Mouse (Mus musculus) stomach, postnatal 0 days (tissue): ENCODE data around the gene Sema4b. TPM values are rescaled to one million over a fixed set of nuclear protein-coding genes. Genes with fewer than 3 reads are reported as not detected.
A peak's percentile ranks its signal among the peaks of the same experiment; 100 is the strongest.

Source experiments
- ATAC-seq: fragments of 200-750 bp; cut with Nextera tagmentation; 2 replicates; pipeline ENCODE4 v1.8.0; 2017; ENCODE audit not compliant: low FRiP score, low TSS enrichment
- DNase-seq: peaks from one replicate; pipeline ENCODE4 v3.0.0-alpha.2; 2016; ENCODE audit warnings: low spot score
- H3K27ac ChIP-seq: fragments of 300-500 bp; sonication (generic); replicated peaks from 2 replicates; pipeline ENCODE4 v1.5.1; 2014; ENCODE audit warnings: mild to moderate bottlenecking, control low read depth
- H3K27me3 ChIP-seq: fragments of 300-500 bp; sonication (generic); 2 replicates; pipeline ENCODE4 v1.6.1; 2014; ENCODE audit warnings: low read length; ENCODE audit not compliant: control insufficient read depth, insufficient read depth
- H3K36me3 ChIP-seq: fragments of 300-500 bp; sonication (generic); 2 replicates; pipeline ENCODE4 v1.6.1; 2014; ENCODE audit warnings: low read length, mixed read lengths; ENCODE audit not compliant: control insufficient read depth, insufficient read depth
- H3K4me1 ChIP-seq: fragments of 300-500 bp; sonication (generic); replicated peaks from 2 replicates; pipeline ENCODE4 v1.6.1; 2014; ENCODE audit warnings: antibody characterized with exemption; ENCODE audit not compliant: control insufficient read depth, insufficient read depth
- H3K4me2 ChIP-seq: fragments of 300-500 bp; sonication (generic); replicated peaks from 2 replicates; pipeline ENCODE4 v1.6.1; 2014; ENCODE audit warnings: low read depth, mild to moderate bottlenecking, control low read depth, moderate library complexity
- H3K4me3 ChIP-seq: fragments of 300-500 bp; sonication (generic); 2 replicates; pipeline ENCODE4 v1.5.1; 2014; ENCODE audit warnings: low read depth, low read length, control low read depth
- H3K9ac ChIP-seq: fragments of 300-500 bp; sonication (generic); 2 replicates; pipeline ENCODE4 v1.6.1; 2014; ENCODE audit warnings: mild to moderate bottlenecking, low read length, control low read depth, mixed read lengths
- H3K9me3 ChIP-seq: fragments of 300-500 bp; sonication (generic); 2 replicates; pipeline ENCODE4 v1.6.1; 2016; ENCODE audit warnings: low read length; ENCODE audit not compliant: control insufficient read depth
- CTCF ChIP-seq: IDR thresholded peaks from 2 replicates; pipeline ENCODE4 v1.5.1; 2016; ENCODE audit warnings: antibody characterized with exemption, low read depth, mild to moderate bottlenecking, moderate library complexity
- EP300 ChIP-seq: optimal IDR thresholded peaks from 2 replicates; pipeline ENCODE3; 2016; ENCODE audit warnings: antibody characterized with exemption
- WGBS: fragments of 180-500 bp; shearing (Covaris S2); extraction: QIAGEN DNeasy Blood & Tissue Kit; methylation state at CpG from one replicate; pipeline ENCODE4 v1.1.7; 2014; 5-methylcytosine and 5-hydroxymethylcytosine counted together
- polyA plus RNA-seq: library from polyadenylated mRNA; unstranded; fragments of >200 nt; fragmentation: Nextera tagmentation; extraction: Ambion mirVana; gene quantifications from 2 replicates; pipeline ENCODE4 v1.2.1, GENCODE M21; 2015

The Sema4b gene
- polyA plus RNA-seq, 1 experiment from 2014 or later: 19.9 TPM

GRCm38 (mm10) chr7:80189147-80189933, 2.7 kb downstream of the Sema4b start:
- Histone ChIP-seq H3K4me1 (peaks cover 26% of the 10 kb centered on the region), H3K4me3 (no peak overlapping the region), H3K27ac (peak overlapping the region; percentile 93), H3K9me3 (no peaks in the 10 kb centered on the region), H3K36me3 (no peaks in the 10 kb centered on the region), H3K4me2 (peak overlapping the region; percentile 5; the same call in 1 of the 2 replicates), H3K27me3 (no peaks in the 10 kb centered on the region), H3K9ac (peak overlapping the region; percentile 23)
- no peak for DNase-seq
- 48% methylated on average over 11 of the region's 11 CpGs for WGBS
- ATAC-seq: no peak
- no peak for TF ChIP-seq CTCF
- TF ChIP-seq EP300: no peak

- ATAC-seq: peak; percentile 71
- Histone ChIP-seq H3K27me3 (no peaks in the 10 kb centered on the region), H3K27ac (peak overlapping the region; percentile 92), H3K9ac (peak overlapping the region; percentile 5; the same call in 1 of the 2 replicates), H3K36me3 (no peaks in the 10 kb centered on the region), H3K4me2 (peak overlapping the region; percentile 59), H3K4me1 (peaks cover 20% of the 10 kb centered on the region), H3K4me3 (no peak overlapping the region), H3K9me3 (no peaks in the 10 kb centered on the region)
- peak; percentile 28; the same call in 1 of the 2 replicates for TF ChIP-seq CTCF
- no peak for TF ChIP-seq EP300
- 39% methylated on average over 5 of the region's 5 CpGs for WGBS
- peak; percentile 84 for DNase-seq
Measured at GRCm38 (mm10) chr7:80191455-80191854, 4.8 kb downstream of the Sema4b start.

GRCm38 (mm10) chr7:80192226-80193061, 5.8 kb downstream of the Sema4b start:
- DNase-seq: peak; percentile 95
- ATAC-seq: peak; percentile 80
- peak overlapping the region; percentile 26 for H3K4me3 ChIP-seq
- peak overlapping the region; percentile 56 for H3K9ac ChIP-seq
- peak overlapping the region; percentile 59 for H3K4me2 ChIP-seq
- H3K9me3 ChIP-seq: no peaks in the 10 kb centered on the region
- H3K4me1 ChIP-seq: peaks cover 19% of the 10 kb centered on the region
- WGBS: 5% methylated on average over 16 of the region's 16 CpGs
- peak overlapping the region; percentile 92 for H3K27ac ChIP-seq
- TF ChIP-seq CTCF (peak; percentile 28; the same call in 1 of the 2 replicates), EP300 (no peak)
- no peaks in the 10 kb centered on the region for H3K36me3 ChIP-seq
- H3K27me3 ChIP-seq: no peaks in the 10 kb centered on the region

GRCm38 (mm10) chr7:80193941-80194739, 7.5 kb downstream of the Sema4b start:
- Histone ChIP-seq H3K27ac (peak overlapping the region; percentile 45; the same call in 1 of the 2 replicates), H3K9me3 (no peaks in the 10 kb centered on the region), H3K27me3 (no peaks in the 10 kb centered on the region), H3K4me1 (peaks cover 20% of the 10 kb centered on the region), H3K4me2 (no peak overlapping the region; the same call in 1 of the 2 replicates), H3K4me3 (no peak overlapping the region), H3K9ac (no peak overlapping the region), H3K36me3 (no peaks in the 10 kb centered on the region)
- 69% methylated on average over 13 of the region's 13 CpGs for WGBS
- TF ChIP-seq EP300: no peak
- TF ChIP-seq CTCF: no peak
- ATAC-seq (no peak), DNase-seq (no peak)

- WGBS: 92% methylated on average over 5 of the region's 5 CpGs
- H3K9me3 ChIP-seq: no peaks in the 10 kb centered on the region
- no peak overlapping the region for H3K4me2 ChIP-seq
- no peak for TF ChIP-seq CTCF
- no peaks in the 10 kb centered on the region for H3K36me3 ChIP-seq
- H3K9ac ChIP-seq: no peak overlapping the region
- DNase-seq (no peak), ATAC-seq (no peak)
- H3K27ac ChIP-seq: 0 out of 2 replicates have a peak overlapping the region, but pooled peaks have one; percentile 18
- H3K27me3 ChIP-seq: no peaks in the 10 kb centered on the region
- no peak overlapping the region for H3K4me3 ChIP-seq
- peaks cover 18% of the 10 kb centered on the region for H3K4me1 ChIP-seq
Measured at GRCm38 (mm10) chr7:80195146-80195545, 8.5 kb downstream of the Sema4b start.
